Mouse (Mus musculus): ENCODE data around the gene Rab12. TPM values are rescaled to one million over a fixed set of nuclear protein-coding genes. Genes with fewer than 3 reads are reported as not detected.

Rab12 gene
- polyA plus RNA-seq, 1 experiment from 2014 or later, result 52.0 TPM

DNA sequence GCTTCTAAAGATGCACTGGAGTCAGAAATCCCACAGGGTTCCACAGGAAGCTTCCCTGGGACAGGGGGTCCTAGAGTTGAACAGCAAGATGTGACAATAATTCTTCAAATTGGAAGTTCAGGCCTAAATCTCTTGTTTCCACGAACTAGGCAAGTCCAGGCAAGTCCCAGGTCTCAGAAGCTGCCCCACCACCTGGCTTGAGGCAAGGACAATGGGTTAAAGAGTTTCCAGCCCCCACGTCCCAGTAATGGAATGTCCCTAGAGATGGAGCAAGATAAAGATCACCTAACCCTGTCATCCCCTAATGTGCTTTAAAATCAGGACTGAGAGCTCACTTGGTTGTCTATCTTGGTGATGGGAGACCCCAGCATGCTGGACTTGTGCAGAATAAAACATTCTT, 34.6 kb downstream of the Rab12 start:
- no peak overlapping the region for H3K4me3 ChIP-seq (ENCODE audit: low read depth, low read length)
- 68% methylated on average over 2 of the region's 2 CpGs for WGBS
- no peaks in the 10 kb centered on the region for H3K9me3 ChIP-seq (replicated peaks; ENCODE audit: control insufficient read depth, low read length)
- DNase-seq (ENCODE audit: low spot score), result no peak
- H3K9ac ChIP-seq (ENCODE audit: low read length), result no peak overlapping the region
- no peak overlapping the region for H3K27ac ChIP-seq (ENCODE audit: low read depth, low read length)
- H3K27me3 ChIP-seq (replicated peaks; ENCODE audit: control insufficient read depth, insufficient read depth, low read length), result no peaks in the 10 kb centered on the region
- H3K4me2 ChIP-seq (ENCODE audit: low read length), result no peak overlapping the region
- H3K36me3 ChIP-seq (ENCODE audit: control insufficient read depth, insufficient read depth, low read length), result no peaks in the 10 kb centered on the region
- H3K4me1 ChIP-seq (ENCODE audit: control insufficient read depth, insufficient read depth, low read length), result peaks cover 11% of the 10 kb centered on the region
- ATAC-seq, result no peak

DNA sequence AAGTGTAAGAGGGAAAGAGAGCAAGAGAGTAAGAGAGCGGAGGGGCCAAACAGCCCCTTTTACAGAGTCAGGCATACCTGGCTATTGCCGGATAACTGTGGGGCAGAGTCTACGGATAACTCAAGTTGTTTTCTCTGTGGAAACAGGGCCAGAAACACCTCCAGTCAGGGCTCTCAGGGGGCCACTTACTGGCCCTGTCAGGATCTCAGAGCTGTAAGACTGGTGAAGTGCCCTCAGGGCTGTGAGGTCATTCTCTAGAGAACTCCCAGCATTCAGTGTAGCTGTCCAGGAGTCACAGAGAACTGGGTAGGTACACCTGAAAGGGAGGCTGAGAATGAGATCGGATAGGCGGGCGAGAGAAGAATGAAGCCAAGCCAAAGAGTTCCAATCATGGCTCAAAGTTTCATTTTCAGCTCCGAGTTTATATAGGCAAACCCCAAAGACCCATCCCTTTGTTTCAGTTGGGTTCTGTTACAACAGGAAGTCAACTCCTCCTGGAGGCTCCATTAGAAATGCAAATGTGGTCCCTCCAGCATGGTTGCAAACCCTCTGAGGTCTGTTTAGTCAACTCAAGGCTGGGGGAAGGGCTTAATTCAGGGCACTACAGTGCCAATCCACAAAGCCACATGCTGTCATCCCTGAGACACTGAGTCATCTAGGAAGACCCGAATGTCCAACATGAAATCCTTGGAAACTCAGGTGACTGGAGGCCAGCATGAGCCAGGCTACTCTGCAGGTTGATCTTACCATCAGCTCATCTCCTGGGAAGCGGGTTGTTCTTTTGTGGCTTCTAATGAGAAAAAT, 35.7 kb downstream of the Rab12 start:
- Histone ChIP-seq H3K9me3 (replicated peaks; ENCODE audit: control insufficient read depth, low read length) (no peaks in the 10 kb centered on the region), H3K27me3 (replicated peaks; ENCODE audit: control insufficient read depth, insufficient read depth, low read length) (no peaks in the 10 kb centered on the region), H3K36me3 (ENCODE audit: control insufficient read depth, insufficient read depth, low read length) (no peaks in the 10 kb centered on the region), H3K4me1 (ENCODE audit: control insufficient read depth, insufficient read depth, low read length) (peaks cover 21% of the 10 kb centered on the region), H3K4me3 (ENCODE audit: low read depth, low read length) (no peak overlapping the region), H3K4me2 (ENCODE audit: low read length) (no peak overlapping the region), H3K27ac (ENCODE audit: low read depth, low read length) (no peak overlapping the region), H3K9ac (ENCODE audit: low read length) (no peak overlapping the region)
- ATAC-seq (no peak), DNase-seq (ENCODE audit: low spot score) (no peak)
- WGBS, result 71% methylated on average over 9 of the region's 9 CpGs

DNA sequence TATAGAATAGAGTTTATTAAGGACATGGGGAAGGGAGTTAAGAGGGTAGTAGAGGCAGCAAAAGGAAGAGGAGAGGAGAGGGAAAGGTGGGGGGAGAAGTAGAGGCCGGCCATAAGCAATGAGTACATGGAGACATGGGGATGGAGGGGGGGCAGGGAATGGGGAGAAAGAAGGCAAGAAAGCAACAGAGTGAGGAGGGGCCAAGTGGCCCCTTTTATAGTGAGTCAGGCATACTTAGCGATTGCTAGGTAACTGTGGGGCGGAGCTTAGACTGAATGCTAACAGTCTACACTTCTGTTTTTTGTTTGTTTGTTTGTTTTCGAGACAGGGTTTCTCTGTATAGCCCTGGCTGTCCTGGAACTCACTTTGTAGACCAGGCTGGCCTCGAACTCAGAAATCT, 38.2 kb downstream of the Rab12 start:
- H3K36me3 ChIP-seq (ENCODE audit: control insufficient read depth, insufficient read depth, low read length), result no peaks in the 10 kb centered on the region
- H3K27ac ChIP-seq (ENCODE audit: low read depth, low read length), result no peak overlapping the region; the same call in 1 of the 2 replicates
- H3K27me3 ChIP-seq (replicated peaks; ENCODE audit: control insufficient read depth, insufficient read depth, low read length), result no peaks in the 10 kb centered on the region
- H3K4me2 ChIP-seq (ENCODE audit: low read length), result no peak overlapping the region
- H3K9ac ChIP-seq (ENCODE audit: low read length), result no peak overlapping the region
- DNase-seq (ENCODE audit: low spot score) (no peak), ATAC-seq (no peak)
- H3K9me3 ChIP-seq (replicated peaks; ENCODE audit: control insufficient read depth, low read length), result no peaks in the 10 kb centered on the region
- H3K4me3 ChIP-seq (ENCODE audit: low read depth, low read length), result no peak overlapping the region
- WGBS, result 70% methylated on average over 5 of the region's 5 CpGs
- H3K4me1 ChIP-seq (ENCODE audit: control insufficient read depth, insufficient read depth, low read length), result peaks cover 21% of the 10 kb centered on the region

DNA sequence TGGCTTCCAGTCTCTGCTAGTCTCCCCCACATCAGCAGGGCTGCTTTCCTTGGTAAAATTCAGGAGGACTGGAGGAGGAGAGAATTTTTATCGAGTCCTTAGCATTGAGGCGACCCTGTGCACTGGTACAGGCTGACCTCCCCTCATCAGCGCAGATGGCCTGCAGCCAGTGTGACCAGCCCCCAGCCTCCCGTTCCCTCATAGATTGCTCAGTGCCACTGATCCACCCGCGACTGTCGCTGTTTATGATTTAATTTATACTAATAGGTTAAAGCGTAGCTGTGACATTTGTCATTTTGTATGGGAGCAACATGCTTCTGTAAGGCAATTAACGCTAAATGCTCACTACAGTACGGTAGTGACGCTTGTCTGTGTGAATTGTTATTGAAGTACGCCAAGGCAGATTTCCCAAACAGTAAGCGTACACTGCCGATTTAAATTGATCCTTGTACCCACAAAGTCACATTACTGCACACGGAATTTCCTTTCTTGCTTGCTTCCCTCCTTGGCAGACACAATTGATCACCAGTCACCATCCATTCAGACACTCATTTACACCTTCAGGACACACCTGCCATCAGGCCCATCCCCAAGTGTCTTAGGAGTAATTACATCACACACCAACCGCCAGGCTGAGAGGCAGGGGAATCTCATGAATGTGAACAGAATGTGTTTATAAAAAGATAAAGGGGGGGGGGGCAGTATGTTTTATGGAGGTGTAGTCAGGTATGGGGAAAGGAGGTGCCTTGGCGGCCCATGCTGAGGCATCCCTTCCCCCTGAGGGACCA, 38.8 kb downstream of the Rab12 start:
- H3K4me3 ChIP-seq (ENCODE audit: low read depth, low read length), result no peak overlapping the region
- WGBS, result 18% methylated on average over 17 of the region's 17 CpGs
- peaks cover 21% of the 10 kb centered on the region for H3K4me1 ChIP-seq (ENCODE audit: control insufficient read depth, insufficient read depth, low read length)
- H3K27me3 ChIP-seq (replicated peaks; ENCODE audit: control insufficient read depth, insufficient read depth, low read length), result no peaks in the 10 kb centered on the region
- H3K27ac ChIP-seq (ENCODE audit: low read depth, low read length), result peak overlapping the region; percentile 86
- H3K36me3 ChIP-seq (ENCODE audit: control insufficient read depth, insufficient read depth, low read length), result no peaks in the 10 kb centered on the region
- peak overlapping the region; percentile 46 for H3K4me2 ChIP-seq (ENCODE audit: low read length)
- H3K9ac ChIP-seq (ENCODE audit: low read length), result no peak overlapping the region; the same call in 1 of the 2 replicates
- DNase-seq (ENCODE audit: low spot score), result peak; percentile 58
- ATAC-seq, result no peak; the same call in none of the 2 replicates
- H3K9me3 ChIP-seq (replicated peaks; ENCODE audit: control insufficient read depth, low read length), result no peaks in the 10 kb centered on the region

DNA sequence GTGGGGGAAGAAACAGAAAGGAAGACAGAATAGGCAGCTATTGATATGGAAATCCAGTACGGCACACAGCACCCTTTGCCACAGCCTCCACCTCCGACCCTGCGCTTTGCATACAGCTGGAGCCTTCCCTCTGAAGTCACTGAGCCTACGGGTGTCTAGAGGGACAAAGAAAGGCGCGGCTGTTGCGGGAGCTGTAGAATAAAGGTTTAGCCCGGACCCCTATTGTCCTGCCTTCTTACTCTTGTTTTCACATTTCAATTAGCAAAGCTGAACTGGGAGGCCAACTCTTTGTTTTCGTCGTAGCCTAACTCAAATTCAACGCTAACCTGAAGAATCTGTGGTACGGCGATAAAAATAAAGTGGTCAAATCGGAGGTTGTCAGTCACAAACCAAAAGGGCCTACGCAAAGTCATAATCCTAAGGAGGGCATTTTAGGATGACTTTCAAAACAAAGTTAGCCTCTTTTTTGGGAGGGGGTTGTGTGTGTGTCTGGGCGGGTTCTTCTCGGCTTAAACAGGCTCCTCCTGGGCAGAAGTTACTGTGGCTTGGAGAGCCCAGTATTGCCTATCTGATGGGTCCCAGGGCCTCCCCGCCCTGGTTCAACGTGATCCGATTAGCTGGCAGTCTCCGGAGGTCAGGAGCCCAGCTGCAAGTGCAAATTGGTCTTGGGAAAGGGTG, 39.6 kb downstream of the Rab12 start:
- H3K4me1 ChIP-seq (ENCODE audit: control insufficient read depth, insufficient read depth, low read length), result peaks cover 21% of the 10 kb centered on the region
- WGBS, result 3% methylated on average over 21 of the region's 21 CpGs
- peak overlapping the region; percentile 32; the same call in 1 of the 2 replicates for H3K9ac ChIP-seq (ENCODE audit: low read length)
- ATAC-seq, result peak; percentile 91
- H3K27ac ChIP-seq (ENCODE audit: low read depth, low read length), result peak overlapping the region; percentile 86
- peak overlapping the region; percentile 19; the same call in 1 of the 2 replicates for H3K4me3 ChIP-seq (ENCODE audit: low read depth, low read length)
- peak; percentile 85 for DNase-seq (ENCODE audit: low spot score)
- H3K27me3 ChIP-seq (replicated peaks; ENCODE audit: control insufficient read depth, insufficient read depth, low read length), result no peaks in the 10 kb centered on the region
- H3K9me3 ChIP-seq (replicated peaks; ENCODE audit: control insufficient read depth, low read length), result no peaks in the 10 kb centered on the region
- H3K36me3 ChIP-seq (ENCODE audit: control insufficient read depth, insufficient read depth, low read length), result no peaks in the 10 kb centered on the region
- H3K4me2 ChIP-seq (ENCODE audit: low read length), result peak overlapping the region; percentile 46

DNA sequence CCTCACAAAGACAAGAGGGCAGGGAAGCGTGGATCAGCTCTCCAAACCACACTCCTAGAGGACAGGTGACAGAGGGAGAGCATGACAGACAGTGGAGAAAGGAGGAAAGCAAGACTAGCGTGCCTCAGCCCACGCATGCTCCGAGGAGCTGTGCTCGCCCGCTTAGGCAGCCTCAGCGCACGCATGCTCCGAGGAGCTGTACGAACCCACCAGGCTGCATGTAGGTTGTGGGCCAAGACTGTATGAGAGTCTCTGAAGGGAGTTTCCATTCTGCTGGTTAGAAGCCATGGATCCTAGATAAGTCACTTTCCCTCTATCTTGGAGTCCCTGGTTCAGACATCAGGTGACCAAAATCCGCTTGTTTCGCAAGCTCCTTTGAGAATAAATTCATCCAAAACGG, 40.2 kb downstream of the Rab12 start:
- peak overlapping the region; percentile 86 for H3K27ac ChIP-seq (ENCODE audit: low read depth, low read length)
- H3K4me2 ChIP-seq (ENCODE audit: low read length), result peak overlapping the region; percentile 46
- DNase-seq (ENCODE audit: low spot score) (peak; percentile 90), ATAC-seq (peak; percentile 94)
- H3K9ac ChIP-seq (ENCODE audit: low read length), result peak overlapping the region; percentile 56
- H3K36me3 ChIP-seq (ENCODE audit: control insufficient read depth, insufficient read depth, low read length), result no peaks in the 10 kb centered on the region
- H3K27me3 ChIP-seq (replicated peaks; ENCODE audit: control insufficient read depth, insufficient read depth, low read length), result no peaks in the 10 kb centered on the region
- WGBS, result 5% methylated on average over 13 of the region's 13 CpGs
- H3K9me3 ChIP-seq (replicated peaks; ENCODE audit: control insufficient read depth, low read length), result no peaks in the 10 kb centered on the region
- H3K4me3 ChIP-seq (ENCODE audit: low read depth, low read length), result peak overlapping the region; percentile 19
- H3K4me1 ChIP-seq (ENCODE audit: control insufficient read depth, insufficient read depth, low read length), result peaks cover 21% of the 10 kb centered on the region

DNA sequence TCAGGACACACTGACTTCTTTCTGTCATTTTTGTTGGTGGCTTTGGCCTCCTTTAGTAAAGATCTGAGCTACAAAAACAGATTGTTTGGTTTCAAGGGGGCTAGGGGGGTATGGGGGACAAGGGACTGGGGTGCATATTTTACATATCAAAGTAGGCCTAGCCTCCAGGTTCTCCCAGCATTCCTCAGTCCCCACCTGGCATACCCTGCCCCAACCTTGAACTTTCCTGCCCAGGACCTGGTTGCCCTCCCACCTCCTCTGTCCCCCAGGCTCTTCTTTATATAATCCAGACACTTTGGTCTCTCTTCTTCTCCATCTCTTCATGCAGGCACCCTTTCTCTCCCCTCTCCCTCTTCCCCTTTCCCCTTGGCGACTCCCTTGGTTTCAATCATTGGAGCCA, 46.3 kb downstream of the Rab12 start:
- Histone ChIP-seq H3K9me3 (replicated peaks; ENCODE audit: control insufficient read depth, low read length) (no peaks in the 10 kb centered on the region), H3K4me1 (ENCODE audit: control insufficient read depth, insufficient read depth, low read length) (no peaks in the 10 kb centered on the region), H3K9ac (ENCODE audit: low read length) (no peak overlapping the region), H3K4me3 (ENCODE audit: low read depth, low read length) (no peak overlapping the region), H3K36me3 (ENCODE audit: control insufficient read depth, insufficient read depth, low read length) (no peaks in the 10 kb centered on the region), H3K4me2 (ENCODE audit: low read length) (no peak overlapping the region), H3K27ac (ENCODE audit: low read depth, low read length) (no peak overlapping the region), H3K27me3 (replicated peaks; ENCODE audit: control insufficient read depth, insufficient read depth, low read length) (no peaks in the 10 kb centered on the region)
- no peak for ATAC-seq
- 90% methylated on average over 1 of the region's 1 CpGs for WGBS
- DNase-seq (ENCODE audit: low spot score), result no peak

DNA sequence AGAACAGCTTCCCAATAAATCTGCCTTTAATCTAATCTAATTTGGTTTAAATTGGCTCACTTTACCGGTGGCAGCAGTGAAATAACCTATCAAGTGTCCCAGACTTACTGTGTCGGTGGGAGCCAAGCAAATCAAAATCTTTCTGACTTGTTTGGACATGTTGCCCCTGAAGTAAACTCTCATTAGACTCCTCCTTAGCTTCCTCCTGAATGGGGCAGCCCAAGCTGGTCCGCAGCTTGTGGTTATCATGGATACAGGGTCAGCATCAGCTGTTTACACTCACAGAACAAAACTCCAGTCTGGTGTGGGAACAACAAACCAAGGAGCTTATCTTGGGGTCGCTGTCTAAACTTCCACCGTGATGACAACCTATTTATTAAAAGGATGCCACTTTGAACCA, 47.8 kb downstream of the Rab12 start:
- no peaks in the 10 kb centered on the region for H3K27me3 ChIP-seq (replicated peaks; ENCODE audit: control insufficient read depth, insufficient read depth, low read length)
- H3K36me3 ChIP-seq (ENCODE audit: control insufficient read depth, insufficient read depth, low read length), result no peaks in the 10 kb centered on the region
- DNase-seq (ENCODE audit: low spot score) (no peak), ATAC-seq (no peak)
- 84% methylated on average over 5 of the region's 5 CpGs for WGBS
- no peaks in the 10 kb centered on the region for H3K4me1 ChIP-seq (ENCODE audit: control insufficient read depth, insufficient read depth, low read length)
- H3K9ac ChIP-seq (ENCODE audit: low read length), result no peak overlapping the region
- no peaks in the 10 kb centered on the region for H3K9me3 ChIP-seq (replicated peaks; ENCODE audit: control insufficient read depth, low read length)
- no peak overlapping the region for H3K27ac ChIP-seq (ENCODE audit: low read depth, low read length)
- H3K4me2 ChIP-seq (ENCODE audit: low read length), result no peak overlapping the region
- H3K4me3 ChIP-seq (ENCODE audit: low read depth, low read length), result no peak overlapping the region
